Mouse (Mus musculus): ENCODE measurements around the gene Pld2. TPM values are rescaled to one million over a fixed set of nuclear protein-coding genes. Genes with fewer than 3 reads are reported as not detected.

Pld2 gene
- polyA plus RNA-seq, 1 experiment from 2014 or later: 2.0 TPM

Other genes with a start within 250 kb of the Pld2 start
- 30.8 and 37.8 TPM in 2 replicates for gene Alox12e, start 217.4 kb upstream of the Pld2 start, polyA plus RNA-seq (2015; fragmentation: Nextera tagmentation; extraction: Ambion mirVana)
- 5.2 and 5.9 TPM in 2 replicates for gene Alox15, start 188.0 kb upstream of the Pld2 start, polyA plus RNA-seq (2015; fragmentation: Nextera tagmentation; extraction: Ambion mirVana)
- 17.0 and 18.4 TPM in 2 replicates for gene Pelp1, start 130.0 kb upstream of the Pld2 start, polyA plus RNA-seq (2015; fragmentation: Nextera tagmentation; extraction: Ambion mirVana)
- 38.8 and 38.9 TPM in 2 replicates for gene Arrb2, start 107.4 kb upstream of the Pld2 start, polyA plus RNA-seq (2015; fragmentation: Nextera tagmentation; extraction: Ambion mirVana)
- 47.5 and 47.6 TPM in 2 replicates for gene Med11, start 88.1 kb upstream of the Pld2 start, polyA plus RNA-seq (2015; fragmentation: Nextera tagmentation; extraction: Ambion mirVana)
- gene Zmynd15, start 80.6 kb upstream of the Pld2 start, polyA plus RNA-seq (2015; fragmentation: Nextera tagmentation; extraction: Ambion mirVana): 4.8 and 5.1 TPM in 2 replicates
- 34.2 and 35.1 TPM in 2 replicates for gene Cxcl16, start 80.1 kb upstream of the Pld2 start, polyA plus RNA-seq (2015; fragmentation: Nextera tagmentation; extraction: Ambion mirVana)
- 8.9 and 9.3 TPM in 2 replicates for gene Tm4sf5, start 34.8 kb upstream of the Pld2 start, polyA plus RNA-seq (2015; fragmentation: Nextera tagmentation; extraction: Ambion mirVana)
- gene Vmo1, start 25.4 kb upstream of the Pld2 start, polyA plus RNA-seq (2015; fragmentation: Nextera tagmentation; extraction: Ambion mirVana): 11.6 and 13.7 TPM in 2 replicates
- gene Gltpd2, start 20.9 kb upstream of the Pld2 start, polyA plus RNA-seq (2015; fragmentation: Nextera tagmentation; extraction: Ambion mirVana): 0.31 TPM in 1 of 2 replicates, not detected in the other
- gene Psmb6, start 14.7 kb upstream of the Pld2 start, polyA plus RNA-seq (2015; fragmentation: Nextera tagmentation; extraction: Ambion mirVana): 741 and 749 TPM in 2 replicates
- gene Gm40193, start 7.1 kb upstream of the Pld2 start, polyA plus RNA-seq (2015; fragmentation: Nextera tagmentation; extraction: Ambion mirVana): not detected in 2 replicates
- gene Mink1, start 22.8 kb downstream of the Pld2 start, polyA plus RNA-seq (2015; fragmentation: Nextera tagmentation; extraction: Ambion mirVana): 6.3 and 6.6 TPM in 2 replicates
- not detected in 2 replicates for gene 4930544D05Rik, start 75.8 kb downstream of the Pld2 start, polyA plus RNA-seq (2015; fragmentation: Nextera tagmentation; extraction: Ambion mirVana)
- gene Chrne, start 79.2 kb downstream of the Pld2 start, polyA plus RNA-seq (2015; fragmentation: Nextera tagmentation; extraction: Ambion mirVana): 0.39 and 1.1 TPM in 2 replicates
- gene Gp1ba, start 99.1 kb downstream of the Pld2 start, polyA plus RNA-seq (2015; fragmentation: Nextera tagmentation; extraction: Ambion mirVana): 0.06 and 0.13 TPM in 2 replicates
- 214 and 226 TPM in 2 replicates for gene Rnf167, start 107.2 kb downstream of the Pld2 start, polyA plus RNA-seq (2015; fragmentation: Nextera tagmentation; extraction: Ambion mirVana)
- gene Slc25a11, start 107.4 kb downstream of the Pld2 start, polyA plus RNA-seq (2015; fragmentation: Nextera tagmentation; extraction: Ambion mirVana): 137 and 139 TPM in 2 replicates
- gene Pfn1, start 114.6 kb downstream of the Pld2 start, polyA plus RNA-seq (2015; fragmentation: Nextera tagmentation; extraction: Ambion mirVana): 2,783 and 3,382 TPM in 2 replicates
- 13.1 and 14.7 TPM in 2 replicates for gene Eno3, start 117.1 kb downstream of the Pld2 start, polyA plus RNA-seq (2015; fragmentation: Nextera tagmentation; extraction: Ambion mirVana)
- gene Spag7, start 129.4 kb downstream of the Pld2 start, polyA plus RNA-seq (2015; fragmentation: Nextera tagmentation; extraction: Ambion mirVana): 63.7 and 85.0 TPM in 2 replicates
- gene Camta2, start 148.0 kb downstream of the Pld2 start, polyA plus RNA-seq (2015; fragmentation: Nextera tagmentation; extraction: Ambion mirVana): 6.2 and 6.9 TPM in 2 replicates
- gene Inca1, start 160.1 kb downstream of the Pld2 start, polyA plus RNA-seq (2015; fragmentation: Nextera tagmentation; extraction: Ambion mirVana): 0.75 and 0.94 TPM in 2 replicates
- gene Kif1c, start 160.5 kb downstream of the Pld2 start, polyA plus RNA-seq (2015; fragmentation: Nextera tagmentation; extraction: Ambion mirVana): 1.2 and 1.4 TPM in 2 replicates
- 7.2 and 7.6 TPM in 2 replicates for gene Zfp3, start 224.1 kb downstream of the Pld2 start, polyA plus RNA-seq (2015; fragmentation: Nextera tagmentation; extraction: Ambion mirVana)